Mouse (Mus musculus) Muller cell, postnatal 12 days (primary cell): ENCODE results near the gene Rbm19.
"Not testable (repeated sequence)": the region's sequence is repeated elsewhere in the genome, so short reads cannot be mapped to it uniquely, and the experiment has no call there.

ENCODE experiments used
- DNase-seq: peaks from one replicate; pipeline ENCODE4 v3.0.0-alpha.2; 2015; ENCODE audit errors: inconsistent ontology term

Gene Rbm19

GRCm38 (mm10) chr5:120116261-120117050, at the start of gene Rbm19:
Rbm19 (plus strand) TSS chr5:120116465.
- DNase-seq: peak; percentile 95

GRCm38 (mm10) chr5:120067266-120067665, 49.0 kb upstream of the Rbm19 start:
- no peak for DNase-seq

GRCm38 (mm10) chr5:120074101-120074500, 42.2 kb upstream of the Rbm19 start:
- DNase-seq: no peak

- DNase-seq: no peak
These were observed 36.2 kb upstream of the Rbm19 start for GRCm38 (mm10) chr5:120080027-120080426.

- DNase-seq: no peak
These were observed 35.8 kb upstream of the Rbm19 start for GRCm38 (mm10) chr5:120080468-120080867.

GRCm38 (mm10) chr5:120088561-120088960, 27.7 kb upstream of the Rbm19 start:
- peak; percentile 83 for DNase-seq

GRCm38 (mm10) chr5:120094602-120095001, 21.7 kb upstream of the Rbm19 start:
- DNase-seq: peak; percentile 6

- no peak for DNase-seq
These were observed 19.2 kb upstream of the Rbm19 start for GRCm38 (mm10) chr5:120097042-120097441.

- DNase-seq: no peak
These were observed 15.5 kb upstream of the Rbm19 start for GRCm38 (mm10) chr5:120100814-120101213.

GRCm38 (mm10) chr5:120102097-120102496, 14.2 kb upstream of the Rbm19 start:
- no peak for DNase-seq

- peak; percentile 49 for DNase-seq
These were observed 13.5 kb upstream of the Rbm19 start for GRCm38 (mm10) chr5:120102732-120103131.

- DNase-seq: no peak
These were observed 12.8 kb upstream of the Rbm19 start for GRCm38 (mm10) chr5:120103458-120103857.

- no peak for DNase-seq
These were observed 9.7 kb upstream of the Rbm19 start for GRCm38 (mm10) chr5:120106424-120107073.

GRCm38 (mm10) chr5:120114361-120114760, 1.9 kb upstream of the Rbm19 start:
- no peak for DNase-seq

- not testable (repeated sequence) for DNase-seq
These were observed 896 bp downstream of the Rbm19 start for GRCm38 (mm10) chr5:120117161-120117560.

GRCm38 (mm10) chr5:120124881-120125690, 8.8 kb downstream of the Rbm19 start:
- DNase-seq: no peak

- DNase-seq: no peak
These were observed 11.4 kb downstream of the Rbm19 start for GRCm38 (mm10) chr5:120127641-120128040.

- DNase-seq: no peak
These were observed 12.2 kb downstream of the Rbm19 start for GRCm38 (mm10) chr5:120128511-120128910.

GRCm38 (mm10) chr5:120129070-120129469, 12.8 kb downstream of the Rbm19 start:
- no peak for DNase-seq

GRCm38 (mm10) chr5:120129761-120130160, 13.5 kb downstream of the Rbm19 start:
- DNase-seq: no peak

- DNase-seq: peak; percentile 59
These were observed 13.9 kb downstream of the Rbm19 start for GRCm38 (mm10) chr5:120130163-120130562.

GRCm38 (mm10) chr5:120131600-120131999, 15.3 kb downstream of the Rbm19 start:
- no peak for DNase-seq
